Mouse (Mus musculus) cerebellum, adult 9-10 months (tissue): ENCODE measurements around the gene Cluh.
A peak's percentile ranks its signal among the peaks of the same experiment; 100 is the strongest.

Experiments used
- DNase-seq: peaks from one replicate; pipeline ENCODE4 v3.0.0; 2022

Cluh gene

GRCm38 (mm10) chr11:74675156-74675555, 25.9 kb downstream of the Cluh start:
- DNase-seq, result no peak

DNA sequence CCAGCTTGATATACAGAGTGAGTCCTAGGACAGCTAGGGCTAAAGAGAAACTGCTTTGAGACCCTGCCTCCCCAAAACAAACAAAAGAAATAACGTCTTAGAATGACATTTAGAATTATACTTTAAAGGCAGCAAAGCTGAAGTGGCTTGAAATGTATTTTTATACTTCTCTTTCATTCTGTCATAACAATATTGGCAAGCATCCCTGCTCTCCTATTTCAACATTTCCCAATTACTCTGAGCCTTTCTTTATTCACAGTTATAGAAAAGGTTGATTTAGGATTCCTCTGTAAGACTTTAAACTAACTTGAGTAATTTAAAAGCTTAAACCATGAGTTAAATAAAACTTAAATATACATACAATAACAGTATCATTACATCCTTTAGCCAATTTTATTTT, 42.9 kb downstream of the Cluh start:
- DNase-seq, result no peak

DNA sequence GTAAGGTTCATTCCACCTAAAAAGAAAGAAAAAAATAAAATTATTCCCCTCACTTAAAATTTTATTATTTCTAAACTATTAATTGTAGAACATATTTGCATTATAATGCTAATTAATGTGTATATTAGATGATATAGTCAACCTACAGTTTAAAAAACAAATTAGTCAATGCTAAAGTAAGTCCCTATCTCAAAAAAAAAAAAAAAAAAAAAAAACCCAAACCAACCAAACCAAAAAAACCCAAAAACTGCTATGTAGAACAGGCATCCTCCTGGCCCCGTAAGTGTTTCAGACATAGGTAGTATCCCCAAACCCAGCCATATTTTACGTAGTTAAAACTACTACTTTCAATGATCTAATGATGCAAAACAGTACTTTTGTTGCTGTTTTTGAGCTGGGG, 50.2 kb downstream of the Cluh start:
- DNase-seq, result no peak

DNA sequence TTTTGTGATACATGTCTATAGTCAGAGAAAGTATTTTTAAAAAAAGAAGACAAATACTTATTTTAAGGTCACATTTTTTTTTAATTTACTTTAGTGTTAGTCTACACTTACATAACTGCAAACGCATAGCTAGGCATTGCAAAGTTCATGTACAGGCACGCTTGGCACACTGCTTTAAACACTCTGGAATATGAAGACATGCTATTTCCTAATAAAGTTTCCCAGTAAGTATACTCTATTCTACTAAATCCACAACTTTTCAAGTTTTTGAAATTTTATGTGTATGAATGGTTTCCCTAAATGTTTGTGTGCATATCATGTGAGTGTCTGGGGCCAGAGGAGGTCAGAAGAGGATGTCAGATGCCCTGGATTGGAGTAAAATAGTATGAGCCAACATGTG, 54.8 kb downstream of the Cluh start:
- no peak for DNase-seq

GRCm38 (mm10) chr11:74708781-74709180, 59.5 kb downstream of the Cluh start:
- DNase-seq, result no peak

DNA sequence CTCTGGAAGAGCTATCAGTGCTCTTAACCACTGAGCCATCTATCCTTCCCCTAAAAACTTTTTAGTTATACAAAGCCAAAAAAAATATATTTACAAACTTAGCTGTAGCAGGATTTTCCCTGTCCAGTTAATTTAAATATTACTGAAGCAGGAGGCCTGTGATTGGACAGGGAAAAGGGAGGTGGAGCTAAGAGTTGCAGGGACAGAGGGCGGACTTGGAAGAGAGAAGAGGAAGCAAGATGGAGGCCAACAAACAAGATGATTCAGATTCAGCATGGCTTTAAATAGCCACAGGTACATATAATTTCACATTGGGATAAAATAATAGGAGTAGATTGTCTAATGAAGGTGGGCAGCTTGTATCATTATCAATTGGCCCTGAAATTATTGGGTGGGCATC, 61.4 kb downstream of the Cluh start:
- no peak for DNase-seq

- DNase-seq, result peak; percentile 54
These were observed 66.8 kb downstream of the Cluh start for GRCm38 (mm10) chr11:74715971-74716525.
